Mouse (Mus musculus): Measurements from ENCODE around the gene Nthl1. TPM values are rescaled to one million over a fixed set of nuclear protein-coding genes. Genes with fewer than 3 reads are reported as not detected.
A peak's percentile ranks its signal among the peaks of the same experiment; 100 is the strongest.

Gene Nthl1
- polyA plus RNA-seq, 1 experiment, result 20.2 TPM

DNA sequence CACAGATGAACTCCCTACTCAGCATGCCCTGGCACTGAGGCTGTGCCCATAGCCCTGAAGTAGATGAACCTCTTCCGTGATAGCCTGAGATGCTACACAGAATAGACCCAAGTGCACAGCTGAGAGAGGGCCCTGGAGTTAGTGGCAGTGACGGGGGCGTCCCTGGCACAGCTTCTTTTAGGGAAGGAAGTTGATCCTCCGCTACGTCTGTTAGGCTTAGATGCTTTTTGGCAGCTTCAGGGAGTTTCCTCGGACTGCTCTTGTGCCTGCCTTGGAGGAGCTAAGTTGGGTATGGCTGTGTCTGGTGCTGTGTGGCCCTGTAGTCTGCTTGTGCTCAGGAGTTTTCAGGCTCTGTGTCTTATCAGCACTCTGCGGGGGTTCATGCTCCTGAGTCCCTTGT, 41.8 kb downstream of the Nthl1 start:
- H3ac ChIP-seq (ENCODE audit: control insufficient read depth, insufficient read length), result no peak overlapping the region
- H3K4me3 ChIP-seq, result no peak overlapping the region
- no peaks in the 10 kb centered on the region for H3K27me3 ChIP-seq (ENCODE audit: control insufficient read depth, insufficient read depth, insufficient read length)
- no peak overlapping the region for H3K4me2 ChIP-seq (ENCODE audit: low read depth)
- TF ChIP-seq CEBPB (IDR thresholded peaks at IDR 0.05; ENCODE audit: insufficient read depth, poor library complexity, severe bottlenecking) (no peak), USF1 (IDR thresholded peaks at IDR 0.05; ENCODE audit: low read depth) (no peak)
- peaks cover 65% of the 10 kb centered on the region for H3K79me2 ChIP-seq (ENCODE audit: control insufficient read depth, insufficient read depth)
- H3K36me3 ChIP-seq (ENCODE audit: control insufficient read depth, insufficient read depth), result no peaks in the 10 kb centered on the region

DNA sequence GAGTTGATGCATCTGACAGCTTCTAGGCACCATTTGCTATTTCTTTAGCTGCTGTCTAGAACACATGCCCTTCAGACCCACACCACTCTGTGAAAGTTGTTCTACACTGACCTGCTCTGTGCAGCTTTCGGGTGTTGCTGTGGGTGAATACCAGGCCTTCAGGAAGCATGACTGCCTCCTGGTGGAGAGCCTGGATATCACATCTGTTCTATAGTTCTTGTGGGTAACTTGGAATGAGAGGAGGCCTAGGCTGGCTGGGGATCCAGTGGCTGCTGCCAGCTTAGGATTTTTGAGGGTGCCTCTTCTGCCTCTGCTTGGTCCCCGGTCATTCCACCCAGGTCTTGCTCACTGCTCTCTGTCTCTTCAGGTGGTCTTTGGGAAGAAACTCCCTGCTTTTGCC, 43.7 kb downstream of the Nthl1 start:
- Histone ChIP-seq H3K4me2 (ENCODE audit: low read depth) (no peak overlapping the region), H3K79me2 (ENCODE audit: control insufficient read depth, insufficient read depth) (peaks cover 49% of the 10 kb centered on the region), H3K27me3 (ENCODE audit: control insufficient read depth, insufficient read depth, insufficient read length) (no peaks in the 10 kb centered on the region), H3ac (ENCODE audit: control insufficient read depth, insufficient read length) (no peak overlapping the region), H3K4me3 (no peak overlapping the region), H3K36me3 (ENCODE audit: control insufficient read depth, insufficient read depth) (no peaks in the 10 kb centered on the region)
- TF ChIP-seq MAX (IDR thresholded peaks at IDR 0.05; ENCODE audit: low read depth) (no peak), MYOD1 (IDR thresholded peaks at IDR 0.05; ENCODE audit: control insufficient read depth in 1 of 3, insufficient read length in 2 of 3, low read depth in 2 of 3) (no peak), E2F4 (IDR thresholded peaks at IDR 0.05; ENCODE audit: insufficient read depth) (no peak), TCF12 (IDR thresholded peaks at IDR 0.05; ENCODE audit: insufficient read depth, poor library complexity, severe bottlenecking) (no peak), SRF (IDR thresholded peaks at IDR 0.05; ENCODE audit: control insufficient read depth, insufficient read length, low read depth) (no peak), POLR2A (IDR thresholded peaks at IDR 0.05; ENCODE audit: insufficient read length, low read depth) (no peak), USF1 (IDR thresholded peaks at IDR 0.05; ENCODE audit: low read depth) (no peak)

DNA sequence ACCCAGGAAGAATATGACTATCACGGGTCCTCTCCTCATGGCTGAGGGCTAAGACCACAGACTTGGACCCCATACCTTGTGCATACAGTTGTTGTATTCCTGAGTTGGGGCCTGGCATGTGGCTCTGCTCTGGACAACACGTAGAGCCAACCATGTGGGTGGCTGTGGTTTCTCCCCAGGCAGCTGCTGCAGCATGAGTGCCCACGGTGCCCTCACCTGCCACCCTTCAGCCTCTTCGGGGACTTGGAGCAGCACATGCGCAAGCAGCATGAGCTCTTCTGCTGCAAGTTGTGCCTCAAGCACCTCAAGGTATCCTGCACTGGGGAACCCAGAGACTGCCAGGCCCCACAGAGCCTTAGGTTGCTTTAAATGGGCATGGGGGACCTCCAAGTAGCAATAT, 44.4 kb downstream of the Nthl1 start:
- peaks cover 42% of the 10 kb centered on the region for H3K79me2 ChIP-seq (ENCODE audit: control insufficient read depth, insufficient read depth)
- TF ChIP-seq REST (IDR thresholded peaks at IDR 0.05; ENCODE audit: insufficient read depth, insufficient read length) (no peak), MYOD1 (IDR thresholded peaks at IDR 0.05; ENCODE audit: control insufficient read depth in 1 of 3, insufficient read length in 2 of 3, low read depth in 2 of 3) (peak in 2 of 3 experiments; percentile 71 to 93), POLR2A (IDR thresholded peaks at IDR 0.05; ENCODE audit: insufficient read length, low read depth) (no peak), USF1 (IDR thresholded peaks at IDR 0.05; ENCODE audit: low read depth) (no peak), E2F4 (IDR thresholded peaks at IDR 0.05; ENCODE audit: insufficient read depth) (no peak), CEBPB (IDR thresholded peaks at IDR 0.05; ENCODE audit: insufficient read depth, poor library complexity, severe bottlenecking) (no peak), POLR2AphosphoS2 (IDR thresholded peaks at IDR 0.05; ENCODE audit: insufficient read length, low read depth) (no peak), MYOG (IDR thresholded peaks at IDR 0.05; ENCODE audit: control insufficient read depth in 1 of 3, insufficient read depth in 1 of 3, insufficient read length in 2 of 3, low read depth in 2 of 3) (peak in 2 of 3 experiments; percentile 87 to 95), TCF12 (IDR thresholded peaks at IDR 0.05; ENCODE audit: insufficient read depth, poor library complexity, severe bottlenecking) (no peak), SRF (IDR thresholded peaks at IDR 0.05; ENCODE audit: control insufficient read depth, insufficient read length, low read depth) (no peak), MAX (IDR thresholded peaks at IDR 0.05; ENCODE audit: low read depth) (no peak), TCF3 (IDR thresholded peaks at IDR 0.05; ENCODE audit: insufficient read length, low read depth) (peak; percentile 30)
- peaks cover 6% of the 10 kb centered on the region for H3K36me3 ChIP-seq (ENCODE audit: control insufficient read depth, insufficient read depth)
- H3K4me2 ChIP-seq (ENCODE audit: low read depth), result no peak overlapping the region
- H3K4me3 ChIP-seq, result no peak overlapping the region
- no peak overlapping the region for H3ac ChIP-seq (ENCODE audit: control insufficient read depth, insufficient read length)
- no peaks in the 10 kb centered on the region for H3K27me3 ChIP-seq (ENCODE audit: control insufficient read depth, insufficient read depth, insufficient read length)

DNA sequence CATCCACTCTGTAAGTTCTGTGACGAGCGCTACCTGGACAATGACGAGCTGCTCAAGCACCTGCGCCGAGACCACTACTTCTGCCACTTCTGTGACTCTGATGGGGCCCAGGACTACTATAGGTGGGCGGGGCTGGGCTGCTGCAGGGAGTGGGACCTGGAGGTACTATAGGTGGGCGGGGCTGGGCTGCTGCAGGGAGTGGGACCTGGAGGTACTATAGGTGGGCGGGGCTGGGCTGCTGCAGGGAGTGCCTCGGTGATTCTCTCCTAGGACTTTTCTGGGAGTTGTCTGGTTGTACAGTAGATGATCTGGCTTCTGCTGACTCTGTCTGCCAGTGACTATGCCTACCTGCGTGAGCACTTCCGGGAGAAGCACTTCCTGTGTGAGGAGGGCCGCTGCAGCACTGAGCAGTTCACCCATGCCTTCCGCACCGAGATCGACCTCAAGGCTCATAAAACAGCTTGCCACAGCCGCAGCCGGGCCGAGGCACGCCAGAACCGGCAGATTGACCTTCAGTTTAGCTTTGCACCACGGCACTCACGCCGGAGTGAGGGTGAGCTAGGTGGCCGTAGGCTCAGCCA, 45.1 kb downstream of the Nthl1 start:
- no peaks in the 10 kb centered on the region for H3K27me3 ChIP-seq (ENCODE audit: control insufficient read depth, insufficient read depth, insufficient read length)
- H3K4me3 ChIP-seq, result no peak overlapping the region
- H3ac ChIP-seq (ENCODE audit: control insufficient read depth, insufficient read length), result no peak overlapping the region
- TF ChIP-seq POLR2A (IDR thresholded peaks at IDR 0.05; ENCODE audit: insufficient read length, low read depth) (no peak), TCF12 (IDR thresholded peaks at IDR 0.05; ENCODE audit: insufficient read depth, poor library complexity, severe bottlenecking) (no peak), TCF3 (IDR thresholded peaks at IDR 0.05; ENCODE audit: insufficient read length, low read depth) (no peak), MYOG (IDR thresholded peaks at IDR 0.05; ENCODE audit: control insufficient read depth in 1 of 3, insufficient read depth in 1 of 3, insufficient read length in 2 of 3, low read depth in 2 of 3) (no peak), SRF (IDR thresholded peaks at IDR 0.05; ENCODE audit: control insufficient read depth, insufficient read length, low read depth) (no peak), MYOD1 (IDR thresholded peaks at IDR 0.05; ENCODE audit: control insufficient read depth in 1 of 3, insufficient read length in 2 of 3, low read depth in 2 of 3) (no peak), MAX (IDR thresholded peaks at IDR 0.05; ENCODE audit: low read depth) (no peak), E2F4 (IDR thresholded peaks at IDR 0.05; ENCODE audit: insufficient read depth) (no peak), CEBPB (IDR thresholded peaks at IDR 0.05; ENCODE audit: insufficient read depth, poor library complexity, severe bottlenecking) (no peak), USF1 (IDR thresholded peaks at IDR 0.05; ENCODE audit: low read depth) (no peak), REST (IDR thresholded peaks at IDR 0.05; ENCODE audit: insufficient read depth, insufficient read length) (no peak), POLR2AphosphoS2 (IDR thresholded peaks at IDR 0.05; ENCODE audit: insufficient read length, low read depth) (no peak)
- H3K4me2 ChIP-seq (ENCODE audit: low read depth), result no peak overlapping the region
- H3K79me2 ChIP-seq (ENCODE audit: control insufficient read depth, insufficient read depth), result peaks cover 35% of the 10 kb centered on the region
- H3K36me3 ChIP-seq (ENCODE audit: control insufficient read depth, insufficient read depth), result peaks cover 8% of the 10 kb centered on the region

DNA sequence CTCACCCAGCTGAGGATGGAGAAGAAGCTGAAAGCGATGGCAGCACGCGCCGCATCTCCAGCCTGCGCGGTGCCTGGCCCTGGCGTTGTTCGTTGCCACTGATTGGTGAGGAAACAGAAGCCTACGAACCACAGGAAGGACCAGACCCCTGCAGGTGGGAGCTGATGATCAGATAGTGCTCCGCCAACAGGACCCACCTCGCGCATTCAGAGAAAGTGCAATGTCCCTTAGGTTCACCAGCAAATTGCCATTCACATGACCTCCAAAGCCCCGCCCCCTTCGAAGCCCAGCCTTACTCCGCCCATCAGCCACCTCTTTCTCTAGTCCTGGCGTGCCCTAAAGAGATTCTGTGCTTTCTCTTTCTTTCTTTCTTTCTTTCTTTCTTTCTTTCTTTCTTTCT, 54.0 kb downstream of the Nthl1 start:
- Histone ChIP-seq H3K27me3 (ENCODE audit: control insufficient read depth, insufficient read depth, insufficient read length) (no peaks in the 10 kb centered on the region), H3ac (ENCODE audit: control insufficient read depth, insufficient read length) (no peak overlapping the region), H3K36me3 (ENCODE audit: control insufficient read depth, insufficient read depth) (peaks cover 5% of the 10 kb centered on the region), H3K4me2 (ENCODE audit: low read depth) (no peak overlapping the region), H3K4me3 (no peak overlapping the region), H3K79me2 (ENCODE audit: control insufficient read depth, insufficient read depth) (no peaks in the 10 kb centered on the region)
- no peak for TF ChIP-seq SRF (IDR thresholded peaks at IDR 0.05; ENCODE audit: control insufficient read depth, insufficient read length, low read depth)
- no peak for TF ChIP-seq MYOD1 (IDR thresholded peaks at IDR 0.05; ENCODE audit: control insufficient read depth in 1 of 3, insufficient read length in 2 of 3, low read depth in 2 of 3)
- no peak for TF ChIP-seq POLR2AphosphoS2 (IDR thresholded peaks at IDR 0.05; ENCODE audit: insufficient read length, low read depth)
- TF ChIP-seq MAX (IDR thresholded peaks at IDR 0.05; ENCODE audit: low read depth), result no peak
- TF ChIP-seq E2F4 (IDR thresholded peaks at IDR 0.05; ENCODE audit: insufficient read depth), result no peak
- TF ChIP-seq TCF12 (IDR thresholded peaks at IDR 0.05; ENCODE audit: insufficient read depth, poor library complexity, severe bottlenecking), result no peak
- no peak for TF ChIP-seq USF1 (IDR thresholded peaks at IDR 0.05; ENCODE audit: low read depth)
- no peak for TF ChIP-seq CEBPB (IDR thresholded peaks at IDR 0.05; ENCODE audit: insufficient read depth, poor library complexity, severe bottlenecking)
- no peak for TF ChIP-seq TCF3 (IDR thresholded peaks at IDR 0.05; ENCODE audit: insufficient read length, low read depth)
- TF ChIP-seq REST (IDR thresholded peaks at IDR 0.05; ENCODE audit: insufficient read depth, insufficient read length), result no peak
- no peak for TF ChIP-seq POLR2A (IDR thresholded peaks at IDR 0.05; ENCODE audit: insufficient read length, low read depth)

Measured in myocyte (in vitro differentiated cells).